Mouse (Mus musculus) neural tube, embryonic 11.5 days (tissue): ENCODE data around the gene Atn1. TPM values are rescaled to one million over a fixed set of nuclear protein-coding genes. Genes with fewer than 3 reads are reported as not detected.

Experiments
- ATAC-seq: fragments of 200-750 bp; cut with Nextera tagmentation; 2 replicates; pipeline ENCODE4 v1.8.0; 2017; ENCODE audit warnings: moderate number of reproducible peaks, mild to moderate bottlenecking, moderate TSS enrichment, moderate library complexity; ENCODE audit not compliant: insufficient read depth, low FRiP score, low TSS enrichment
- DNase-seq: peaks from one replicate; pipeline ENCODE4 v3.0.0-alpha.2; 2015; ENCODE audit warnings: low spot score
- H3K27ac ChIP-seq: fragments of 300-500 bp; sonication (generic); 2 replicates; pipeline ENCODE4 v1.5.1; 2014; ENCODE audit warnings: low read depth, mild to moderate bottlenecking, low read length
- H3K27me3 ChIP-seq: fragments of 300-500 bp; sonication (generic); 2 replicates; pipeline ENCODE4 v1.6.1; 2014; ENCODE audit warnings: mild to moderate bottlenecking, low read length, mixed read lengths; ENCODE audit not compliant: control insufficient read depth, insufficient read depth
- H3K36me3 ChIP-seq: fragments of 300-500 bp; sonication (generic); 2 replicates; pipeline ENCODE4 v1.6.1; 2014; ENCODE audit warnings: mild to moderate bottlenecking, low read length, moderate library complexity, mixed read lengths; ENCODE audit not compliant: control insufficient read depth, insufficient read depth
- H3K4me1 ChIP-seq: fragments of 300-500 bp; sonication (generic); 2 replicates; pipeline ENCODE4 v1.6.1; 2014; ENCODE audit warnings: low read length, mixed read lengths; ENCODE audit not compliant: control insufficient read depth, insufficient read depth
- H3K4me2 ChIP-seq: fragments of 300-500 bp; sonication (generic); 2 replicates; pipeline ENCODE4 v1.6.1; 2014; ENCODE audit warnings: low read depth, mild to moderate bottlenecking, moderate library complexity
- H3K4me3 ChIP-seq: fragments of 300-500 bp; sonication (generic); 2 replicates; pipeline ENCODE4 v1.5.1; 2014; ENCODE audit warnings: low read depth, low read length
- H3K9ac ChIP-seq: fragments of 300-500 bp; sonication (generic); 2 replicates; pipeline ENCODE4 v1.6.1; 2014; ENCODE audit warnings: mild to moderate bottlenecking, low read length
- H3K9me3 ChIP-seq: fragments of 300-500 bp; sonication (generic); 2 replicates; pipeline ENCODE4 v1.6.1; 2016; ENCODE audit warnings: low read length; ENCODE audit not compliant: control insufficient read depth
- WGBS: fragments of 180-500 bp; shearing (Covaris S2); extraction: QIAGEN DNeasy Blood & Tissue Kit; methylation state at CpG from one replicate; pipeline ENCODE4 v1.1.7; 2014; 5-methylcytosine and 5-hydroxymethylcytosine counted together
- polyA plus RNA-seq: library from polyadenylated mRNA; unstranded; fragments of >200 nt; fragmentation: Nextera tagmentation; extraction: Ambion mirVana; gene quantifications from 2 replicates; pipeline ENCODE4 v1.2.1, GENCODE M21; 2014

The Atn1 gene
- polyA plus RNA-seq, 1 experiment from 2014 or later = 11.8 TPM

DNA sequence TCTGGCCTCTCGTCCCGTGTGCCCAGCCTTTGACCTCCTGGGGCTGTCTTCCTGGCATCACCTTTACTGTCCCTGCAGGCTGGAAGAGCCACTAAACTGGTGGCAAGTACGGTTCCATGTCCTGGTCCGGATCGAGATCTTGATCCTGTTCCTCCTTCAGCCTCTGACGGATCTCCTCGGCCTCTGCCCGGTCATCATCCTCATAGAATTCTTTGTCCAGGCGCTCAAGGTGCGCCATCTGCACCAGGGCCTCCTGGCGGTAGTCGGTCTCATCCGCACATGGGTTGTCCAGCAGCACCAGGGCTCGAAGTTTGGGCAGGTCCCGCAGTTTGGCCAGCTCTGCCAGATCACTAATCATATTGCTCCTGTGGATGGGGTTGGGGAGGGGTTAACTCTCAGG lies 14.2 kb upstream of the Atn1 start:
- Histone ChIP-seq H3K27ac (no peak overlapping the region), H3K9me3 (no peaks in the 10 kb centered on the region), H3K4me3 (no peak overlapping the region), H3K4me1 (peaks cover 14% of the 10 kb centered on the region; the same call in 1 of the 2 replicates), H3K4me2 (no peak overlapping the region), H3K9ac (no peak overlapping the region), H3K36me3 (no peaks in the 10 kb centered on the region), H3K27me3 (peaks cover 10% of the 10 kb centered on the region)
- WGBS = 89% methylated on average over 15 of the region's 15 CpGs
- ATAC-seq (no peak), DNase-seq (no peak)

DNA sequence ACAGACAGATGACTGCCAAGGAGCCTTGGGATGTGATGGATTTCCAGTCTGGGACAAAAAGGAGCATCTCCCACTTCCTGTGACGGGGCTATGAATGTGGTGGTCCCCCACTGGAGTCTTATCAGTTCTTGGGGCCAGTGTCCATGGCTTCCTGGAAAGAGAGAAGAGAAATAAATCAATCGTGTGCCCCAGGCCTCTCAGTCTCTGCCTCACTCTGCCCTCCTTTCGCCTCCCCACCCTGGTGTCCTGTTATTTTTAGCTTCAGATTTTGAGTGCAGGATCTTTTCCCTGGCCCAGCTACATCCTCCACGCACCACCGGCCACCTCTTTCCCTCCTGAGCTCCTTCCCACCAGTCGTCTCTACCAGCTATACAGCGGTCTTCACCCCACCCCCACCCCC lies 13.7 kb upstream of the Atn1 start:
- H3K4me1 ChIP-seq = peaks cover 14% of the 10 kb centered on the region; the same call in 1 of the 2 replicates
- ATAC-seq (no peak), DNase-seq (no peak)
- H3K27ac ChIP-seq = no peak overlapping the region
- peak overlapping the region; percentile 44; the same call in 1 of the 2 replicates for H3K4me3 ChIP-seq
- no peaks in the 10 kb centered on the region for H3K9me3 ChIP-seq
- H3K9ac ChIP-seq = peak overlapping the region; percentile 64
- peaks cover 10% of the 10 kb centered on the region for H3K27me3 ChIP-seq
- peak overlapping the region; percentile 86 for H3K4me2 ChIP-seq
- 59% methylated on average over 7 of the region's 7 CpGs for WGBS
- no peaks in the 10 kb centered on the region for H3K36me3 ChIP-seq

DNA sequence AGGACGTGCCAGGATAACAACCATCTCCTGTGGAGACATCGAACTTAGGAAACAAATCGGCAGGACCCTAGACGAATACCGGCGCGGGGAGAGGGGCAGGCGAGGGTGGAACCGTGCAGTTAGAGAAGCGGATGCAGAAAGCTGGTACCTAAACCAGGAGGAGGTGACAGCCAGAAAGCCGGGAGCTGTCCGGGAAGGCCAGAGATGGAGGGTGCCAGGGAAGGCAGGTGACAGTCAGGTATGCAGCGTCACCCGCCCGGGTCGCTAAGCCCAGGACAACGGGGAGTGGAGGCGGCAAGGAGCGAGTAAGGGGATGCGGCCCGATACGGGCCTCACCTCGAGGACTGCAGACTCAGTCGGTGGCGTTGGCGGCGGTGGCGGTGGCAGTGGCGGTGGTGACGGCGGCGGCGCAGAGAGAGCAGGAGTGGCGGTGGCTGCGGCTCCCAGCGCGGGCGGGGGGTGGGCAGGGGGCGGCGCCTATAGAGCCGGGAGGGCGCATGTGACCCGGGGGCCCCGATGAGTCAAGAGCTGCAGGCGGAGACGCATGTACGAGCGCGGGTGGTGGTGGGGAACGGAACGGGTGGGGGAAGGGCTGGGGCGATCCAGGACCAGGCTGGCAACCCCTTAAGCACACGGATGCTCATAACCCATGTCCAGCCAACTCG lies 12.9 kb upstream of the Atn1 start, which contains the start of gene Eno2:
Gene Eno2, minus strand, starts transcription at position 573 of the 665 bp plus-strand sequence.
- Histone ChIP-seq H3K4me1 (peaks cover 14% of the 10 kb centered on the region; the same call in 1 of the 2 replicates), H3K4me2 (peak within 1 kb of the TSS; percentile 86), H3K4me3 (peak within 1 kb of the TSS; percentile 44), H3K27me3 (peaks cover 10% of the 10 kb centered on the region), H3K36me3 (no peaks in the 10 kb centered on the region), H3K9ac (peak within 1 kb of the TSS; percentile 64), H3K27ac (no peak within 1 kb of the TSS), H3K9me3 (no peaks in the 10 kb centered on the region)
- ATAC-seq (peak; percentile 77), DNase-seq (peak; percentile 63)
- under 1% methylated on average over 45 of the region's 54 CpGs for WGBS

DNA sequence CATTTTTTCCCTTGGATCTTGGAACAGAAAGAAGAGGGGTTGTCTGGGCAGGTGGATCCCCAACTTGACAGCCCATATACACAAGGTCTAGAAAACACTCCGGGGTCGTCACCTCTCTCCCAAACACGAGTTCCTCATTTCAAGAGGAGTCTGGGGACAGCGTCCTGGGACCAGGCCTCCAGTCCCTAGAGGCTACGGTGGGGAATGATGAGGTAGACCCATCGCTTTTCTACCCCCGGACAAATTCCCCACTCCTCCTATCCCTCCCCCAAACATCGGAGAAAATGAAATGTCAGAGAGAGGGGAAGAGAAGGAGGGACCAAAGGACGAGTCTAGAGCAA lies 12.3 kb upstream of the Atn1 start:
- Histone ChIP-seq H3K27me3 (peaks cover 10% of the 10 kb centered on the region), H3K9me3 (no peaks in the 10 kb centered on the region), H3K36me3 (no peaks in the 10 kb centered on the region), H3K4me1 (peaks cover 14% of the 10 kb centered on the region; the same call in 1 of the 2 replicates), H3K27ac (no peak overlapping the region), H3K4me2 (peak overlapping the region; percentile 86), H3K4me3 (peak overlapping the region; percentile 44), H3K9ac (no peak overlapping the region)
- DNase-seq (no peak), ATAC-seq (no peak)
- whole genome bisulfite sequencing = 8% methylated on average over 9 of the region's 9 CpGs

DNA sequence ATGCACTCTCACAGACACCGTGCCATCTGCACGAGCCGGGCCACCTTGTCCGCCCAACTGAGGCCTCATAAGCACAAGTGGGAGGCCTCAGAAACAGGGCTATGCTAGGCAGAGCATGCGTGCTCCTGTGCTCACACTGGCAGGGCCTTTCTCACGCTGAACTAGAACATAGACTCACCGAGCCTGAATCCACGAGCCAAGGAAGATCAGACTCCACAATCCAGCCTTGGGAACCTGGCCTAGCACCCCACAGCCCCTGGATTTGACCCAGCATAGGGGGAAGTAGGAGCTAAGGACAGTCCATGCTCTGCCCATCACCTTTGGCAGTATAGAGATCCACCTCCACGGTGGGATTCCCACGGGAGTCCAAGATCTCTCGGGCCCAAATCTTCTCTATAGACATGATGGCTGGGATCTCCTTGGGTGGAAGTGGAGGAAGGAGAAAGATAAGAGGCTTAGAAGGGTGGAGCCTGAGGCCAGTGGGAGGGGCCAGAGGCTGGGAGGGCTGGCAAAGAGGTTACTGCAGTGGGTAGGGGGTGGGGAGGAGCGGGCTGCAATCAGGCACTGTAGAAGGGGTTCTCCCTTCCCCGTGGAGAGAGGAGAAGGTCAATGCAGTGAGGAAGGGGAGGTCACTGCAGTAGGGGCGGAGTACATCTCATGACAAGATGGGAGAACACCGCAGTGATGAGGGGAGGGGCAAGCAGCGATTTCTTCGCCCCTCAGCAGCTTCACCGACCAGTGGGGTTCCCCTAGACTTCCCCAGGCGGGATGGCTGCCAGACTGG lies 11.8 kb upstream of the Atn1 start:
- H3K9ac ChIP-seq = no peak overlapping the region
- WGBS = 22% methylated on average over 18 of the region's 19 CpGs
- H3K27me3 ChIP-seq = peaks cover 10% of the 10 kb centered on the region
- H3K9me3 ChIP-seq = no peaks in the 10 kb centered on the region
- H3K4me2 ChIP-seq = peak overlapping the region; percentile 86
- H3K4me3 ChIP-seq = peak overlapping the region; percentile 44; the same call in 1 of the 2 replicates
- H3K4me1 ChIP-seq = peaks cover 14% of the 10 kb centered on the region; the same call in 1 of the 2 replicates
- H3K36me3 ChIP-seq = no peaks in the 10 kb centered on the region
- no peak overlapping the region for H3K27ac ChIP-seq
- DNase-seq (no peak), ATAC-seq (peak; percentile 32; the same call in 1 of the 2 replicates)

DNA sequence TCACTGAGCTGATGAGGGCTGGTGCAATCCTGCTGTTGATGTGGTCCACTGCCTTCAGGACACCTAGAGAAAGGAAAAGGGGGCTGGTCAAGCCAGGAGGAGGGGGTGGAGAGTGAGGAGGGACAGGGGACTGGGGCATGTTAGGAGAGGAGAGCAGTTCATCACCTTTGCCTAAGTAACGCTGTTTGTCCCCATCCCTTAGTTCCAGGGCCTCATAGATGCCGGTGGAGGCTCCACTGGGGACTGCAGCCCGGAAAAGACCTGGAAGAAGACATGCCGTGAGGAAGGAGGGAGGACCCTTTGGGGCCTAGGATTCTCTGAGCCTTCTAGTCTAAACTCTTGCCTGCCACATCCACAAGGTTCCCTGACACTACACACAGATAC lies 11.2 kb upstream of the Atn1 start:
- WGBS = 35% methylated on average over 4 of the region's 4 CpGs

DNA sequence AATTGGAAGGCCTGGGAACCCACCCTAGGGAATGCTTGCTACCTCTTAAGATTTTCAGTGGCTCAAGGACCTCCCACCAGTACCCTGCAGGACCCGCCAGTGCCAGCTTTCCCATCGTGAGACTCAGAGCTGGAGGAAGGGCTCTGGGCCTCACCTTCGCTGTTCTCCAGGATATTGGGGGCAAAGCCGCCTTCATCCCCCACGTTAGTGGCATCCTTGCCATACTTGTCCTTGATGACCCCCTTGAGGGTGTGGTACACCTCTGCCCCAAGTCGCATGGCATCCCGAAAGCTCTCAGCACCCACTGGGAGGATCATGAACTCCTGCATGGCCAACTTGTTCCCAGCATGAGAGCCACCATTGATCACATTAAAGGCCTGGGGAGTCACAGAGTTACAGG lies 9.6 kb upstream of the Atn1 start:
- Histone ChIP-seq H3K36me3 (no peaks in the 10 kb centered on the region), H3K4me1 (peaks cover 14% of the 10 kb centered on the region; the same call in 1 of the 2 replicates), H3K9ac (no peak overlapping the region), H3K27me3 (peaks cover 10% of the 10 kb centered on the region), H3K27ac (no peak overlapping the region), H3K9me3 (no peaks in the 10 kb centered on the region), H3K4me2 (no peak overlapping the region), H3K4me3 (no peak overlapping the region)
- no peak for DNase-seq
- WGBS = 85% methylated on average over 7 of the region's 7 CpGs
- ATAC-seq = no peak

More for the DNA sequence above, 11.2 kb upstream of the Atn1 start:
- no peak overlapping the region for H3K4me2 ChIP-seq
- no peak overlapping the region for H3K9ac ChIP-seq
- H3K4me3 ChIP-seq = no peak overlapping the region
- H3K4me1 ChIP-seq = peaks cover 14% of the 10 kb centered on the region; the same call in 1 of the 2 replicates
- H3K27ac ChIP-seq = no peak overlapping the region
- no peaks in the 10 kb centered on the region for H3K36me3 ChIP-seq
- DNase-seq = no peak
- no peaks in the 10 kb centered on the region for H3K9me3 ChIP-seq
- no peak for ATAC-seq
- peaks cover 10% of the 10 kb centered on the region for H3K27me3 ChIP-seq

DNA sequence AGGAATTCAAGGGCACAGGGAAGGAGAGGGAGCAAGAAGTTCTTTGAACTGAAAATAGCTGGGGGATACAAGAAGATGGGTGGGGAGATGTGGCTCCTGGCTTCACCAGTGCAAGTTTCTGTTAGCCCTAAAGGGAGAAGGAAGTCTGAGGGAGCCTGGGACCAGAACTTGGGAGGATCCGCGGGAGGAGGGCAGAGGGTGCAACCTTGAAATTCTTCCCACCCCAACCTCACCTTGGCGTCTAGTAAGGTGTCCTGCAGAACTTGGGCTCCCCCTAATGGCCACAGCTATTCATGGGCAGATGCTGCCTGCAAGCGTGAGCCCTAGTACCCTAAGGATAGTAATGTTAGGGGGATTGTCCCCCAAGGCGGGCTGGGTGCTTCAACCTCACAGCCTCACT lies 2.9 kb upstream of the Atn1 start:
- H3K27ac ChIP-seq = no peak overlapping the region

More for the DNA sequence above, 2.9 kb upstream of the Atn1 start:
- Histone ChIP-seq H3K9me3 (no peaks in the 10 kb centered on the region), H3K4me3 (no peak overlapping the region), H3K27me3 (no peaks in the 10 kb centered on the region), H3K4me1 (peaks cover 27% of the 10 kb centered on the region), H3K36me3 (no peaks in the 10 kb centered on the region), H3K9ac (no peak overlapping the region), H3K4me2 (peak overlapping the region; percentile 12; the same call in 1 of the 2 replicates)
- DNase-seq = peak; percentile 82
- 5% methylated on average over 5 of the region's 5 CpGs for WGBS
- no peak for ATAC-seq
